Mouse (Mus musculus): ENCODE data around the gene Hacl1. TPM values are rescaled to one million over a fixed set of nuclear protein-coding genes. Genes with fewer than 3 reads are reported as not detected.
A peak's percentile ranks its signal among the peaks of the same experiment; 100 is the strongest.

Gene Hacl1
- 19.1 and 21.9 TPM in 2 replicates for total RNA-seq (2017)

- peak; percentile 96 for ATAC-seq (ENCODE audit: extremely low read depth, insufficient number of reproducible peaks, low FRiP score, poor library complexity, severe bottlenecking)
Observed at GRCm38 (mm10) chr14:31640890-31641505, at the start of gene Hacl1, which contains the start of gene Btd. Hacl1 (minus strand) TSS chr14:31641286. Btd (plus strand) TSS chr14:31641028.

GRCm38 (mm10) chr14:31686231-31686630 is 45.1 kb upstream of the Hacl1 start:
- ATAC-seq (ENCODE audit: extremely low read depth, insufficient number of reproducible peaks, low FRiP score, poor library complexity, severe bottlenecking) = no peak

GRCm38 (mm10) chr14:31685680-31686079 is 44.6 kb upstream of the Hacl1 start:
- ATAC-seq (ENCODE audit: extremely low read depth, insufficient number of reproducible peaks, low FRiP score, poor library complexity, severe bottlenecking) = peak; percentile 73

GRCm38 (mm10) chr14:31684343-31685040 is 43.4 kb upstream of the Hacl1 start:
- ATAC-seq (ENCODE audit: extremely low read depth, insufficient number of reproducible peaks, low FRiP score, poor library complexity, severe bottlenecking) = peak; percentile 54; the same call in 1 of the 2 replicates

- no peak for ATAC-seq (ENCODE audit: extremely low read depth, insufficient number of reproducible peaks, low FRiP score, poor library complexity, severe bottlenecking)
Observed at GRCm38 (mm10) chr14:31683610-31684009, 42.5 kb upstream of the Hacl1 start.

GRCm38 (mm10) chr14:31681931-31682555 is 41.0 kb upstream of the Hacl1 start:
- ATAC-seq (ENCODE audit: extremely low read depth, insufficient number of reproducible peaks, low FRiP score, poor library complexity, severe bottlenecking) = no peak

- ATAC-seq (ENCODE audit: extremely low read depth, insufficient number of reproducible peaks, low FRiP score, poor library complexity, severe bottlenecking) = no peak
Observed at GRCm38 (mm10) chr14:31681291-31681690, 40.2 kb upstream of the Hacl1 start.

GRCm38 (mm10) chr14:31680656-31681055 is 39.6 kb upstream of the Hacl1 start:
- 0 out of 2 replicates have a peak, but pooled peaks have one; percentile 11 for ATAC-seq (ENCODE audit: extremely low read depth, insufficient number of reproducible peaks, low FRiP score, poor library complexity, severe bottlenecking)

GRCm38 (mm10) chr14:31671635-31672320 is 30.7 kb upstream of the Hacl1 start:
- ATAC-seq (ENCODE audit: extremely low read depth, insufficient number of reproducible peaks, low FRiP score, poor library complexity, severe bottlenecking) = peak; percentile 11; the same call in 1 of the 2 replicates

GRCm38 (mm10) chr14:31669642-31670490 is 28.8 kb upstream of the Hacl1 start:
- peak; percentile 32; the same call in 1 of the 2 replicates for ATAC-seq (ENCODE audit: extremely low read depth, insufficient number of reproducible peaks, low FRiP score, poor library complexity, severe bottlenecking)

- ATAC-seq (ENCODE audit: extremely low read depth, insufficient number of reproducible peaks, low FRiP score, poor library complexity, severe bottlenecking) = no peak
Observed at GRCm38 (mm10) chr14:31669161-31669611, 28.1 kb upstream of the Hacl1 start.

GRCm38 (mm10) chr14:31668326-31668725 is 27.2 kb upstream of the Hacl1 start:
- no peak for ATAC-seq (ENCODE audit: extremely low read depth, insufficient number of reproducible peaks, low FRiP score, poor library complexity, severe bottlenecking)

- ATAC-seq (ENCODE audit: extremely low read depth, insufficient number of reproducible peaks, low FRiP score, poor library complexity, severe bottlenecking) = no peak
Observed at GRCm38 (mm10) chr14:31667741-31668140, 26.7 kb upstream of the Hacl1 start.

- no peak for ATAC-seq (ENCODE audit: extremely low read depth, insufficient number of reproducible peaks, low FRiP score, poor library complexity, severe bottlenecking)
Observed at GRCm38 (mm10) chr14:31666931-31667705, 26.0 kb upstream of the Hacl1 start.

- ATAC-seq (ENCODE audit: extremely low read depth, insufficient number of reproducible peaks, low FRiP score, poor library complexity, severe bottlenecking) = no peak
Observed at GRCm38 (mm10) chr14:31665566-31665940, 24.5 kb upstream of the Hacl1 start.

- ATAC-seq (ENCODE audit: extremely low read depth, insufficient number of reproducible peaks, low FRiP score, poor library complexity, severe bottlenecking) = peak; percentile 58
Observed at GRCm38 (mm10) chr14:31664903-31665565, 23.9 kb upstream of the Hacl1 start.
